Mouse (Mus musculus): Measurements from ENCODE around the gene Ddn.

Ddn gene

DNA sequence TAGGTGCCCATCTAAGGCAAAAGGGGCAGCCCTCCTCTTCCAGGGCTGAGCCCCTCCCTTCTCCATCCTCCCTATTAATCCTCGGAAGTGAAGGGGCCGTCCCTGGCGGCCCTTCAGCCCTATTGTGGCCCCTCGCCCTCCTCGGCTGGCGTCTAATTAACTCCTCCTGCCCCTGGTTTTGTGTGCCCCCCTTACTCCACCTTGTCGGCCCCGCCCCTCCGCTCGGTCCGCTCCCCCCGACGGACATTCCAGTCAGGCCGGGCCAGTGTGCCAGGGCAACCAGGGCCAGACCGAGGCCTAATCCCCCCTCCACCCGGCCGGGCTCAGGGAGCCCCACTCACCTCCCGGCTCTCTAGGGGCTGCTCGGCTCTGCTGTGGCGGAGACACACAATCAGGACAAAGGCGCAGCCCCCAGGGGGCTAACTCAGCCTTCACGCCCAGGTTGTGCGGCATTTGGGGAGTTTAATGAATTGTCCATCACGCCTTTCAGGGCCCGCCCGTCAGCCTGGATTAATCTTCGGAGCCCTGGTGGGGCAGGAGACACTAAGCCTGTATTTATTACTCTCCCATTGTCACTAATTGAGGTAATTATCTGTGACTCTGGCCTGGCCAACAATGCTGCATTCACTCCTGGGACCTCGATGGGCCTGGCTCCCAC, 11.3 kb downstream of the Ddn start:
- DNase-seq (ENCODE audit: low spot score in 2 of 2) = no peak

DNA sequence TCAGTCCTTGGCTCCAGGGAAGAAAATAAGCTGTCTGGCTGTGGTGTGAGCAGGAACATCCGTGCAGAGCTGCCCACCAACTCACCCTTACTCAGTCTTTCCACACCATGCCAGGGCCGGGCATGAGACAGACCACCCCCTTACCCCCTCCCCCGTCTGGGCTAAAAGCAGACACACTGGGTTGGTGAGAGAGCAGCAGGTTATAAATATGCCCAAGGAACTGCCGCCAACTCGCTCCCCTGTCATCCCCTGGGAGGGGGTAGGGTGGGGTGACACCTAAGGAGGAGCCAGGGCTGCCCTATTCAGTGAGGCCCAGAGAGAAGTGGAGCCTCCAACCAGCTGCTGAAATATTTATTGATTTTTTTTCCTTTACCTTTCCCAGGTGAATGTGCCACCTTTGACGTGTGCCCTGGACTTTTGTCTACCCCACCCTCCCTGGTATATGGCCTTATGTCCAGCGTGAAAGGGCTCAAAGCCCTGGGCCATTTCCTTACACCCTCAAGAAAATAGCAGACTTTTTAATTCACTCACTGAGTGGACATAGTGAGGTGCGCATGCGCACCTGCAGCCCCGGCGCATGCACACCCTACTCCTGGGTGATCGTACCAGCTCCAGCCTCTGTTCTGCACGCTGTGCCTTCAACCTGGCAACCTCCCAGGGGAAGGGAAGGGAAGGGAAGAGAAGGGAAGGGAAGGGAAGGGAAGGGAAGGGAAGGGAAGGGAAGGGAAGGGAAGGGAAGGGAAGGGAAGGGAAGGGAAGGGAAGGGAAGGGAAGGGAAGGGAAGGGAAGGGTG, 12.3 kb downstream of the Ddn start:
- DNase-seq (ENCODE audit: low spot score in 2 of 2) = no peak

DNA sequence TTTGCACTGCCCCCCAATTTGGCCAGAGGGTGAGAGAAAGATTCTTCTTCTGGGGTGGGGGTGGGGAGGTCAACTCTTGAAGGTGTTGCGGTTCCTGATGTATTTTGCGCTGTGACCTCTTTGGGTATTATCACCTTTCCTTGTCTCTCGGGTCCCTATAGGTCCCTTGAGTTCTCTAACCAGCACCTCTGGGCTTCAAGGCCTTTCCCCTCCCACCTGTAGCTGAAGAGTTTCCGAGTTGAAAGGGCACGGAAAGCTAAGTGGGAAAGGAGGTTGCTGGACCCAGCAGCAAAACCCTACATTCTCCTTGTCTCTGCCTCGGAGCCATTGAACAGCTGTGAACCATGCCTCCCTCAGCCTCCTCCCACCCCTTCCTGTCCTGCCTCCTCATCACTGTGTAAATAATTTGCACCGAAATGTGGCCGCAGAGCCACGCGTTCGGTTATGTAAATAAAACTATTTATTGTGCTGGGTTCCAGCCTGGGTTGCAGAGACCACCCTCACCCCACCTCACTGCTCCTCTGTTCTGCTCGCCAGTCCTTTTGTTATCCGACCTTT, 16.1 kb downstream of the Ddn start:
- no peak for DNase-seq (ENCODE audit: low spot score in 2 of 2)

GRCm38 (mm10) chr15:98792233-98793020, 16.9 kb downstream of the Ddn start:
- DNase-seq (ENCODE audit: low spot score in 2 of 2) = no peak

- DNase-seq (ENCODE audit: low spot score in 2 of 2) = no peak
Measured at GRCm38 (mm10) chr15:98791771-98792170, 17.5 kb downstream of the Ddn start.

DNA sequence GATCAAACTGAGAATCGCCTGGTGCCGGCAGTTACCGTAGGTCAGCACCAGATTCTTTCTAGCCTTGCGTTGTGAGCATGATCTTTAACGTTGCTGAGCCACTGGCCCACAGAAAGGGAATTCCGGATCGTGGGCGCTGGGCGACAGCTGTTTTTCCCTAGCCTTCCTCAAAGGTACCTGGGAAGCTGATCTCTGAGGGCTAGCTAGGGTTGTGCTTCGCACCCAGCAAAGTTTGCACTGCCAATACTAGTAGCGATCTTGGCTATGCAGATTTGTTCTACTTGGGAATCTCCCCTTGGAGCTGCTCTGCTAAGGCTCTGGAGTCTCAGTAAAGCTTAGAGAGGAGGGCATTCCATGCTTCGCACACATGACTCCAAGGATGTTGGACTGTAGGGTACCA, 18.1 kb downstream of the Ddn start:
- no peak for DNase-seq (ENCODE audit: low spot score in 2 of 2)

DNA sequence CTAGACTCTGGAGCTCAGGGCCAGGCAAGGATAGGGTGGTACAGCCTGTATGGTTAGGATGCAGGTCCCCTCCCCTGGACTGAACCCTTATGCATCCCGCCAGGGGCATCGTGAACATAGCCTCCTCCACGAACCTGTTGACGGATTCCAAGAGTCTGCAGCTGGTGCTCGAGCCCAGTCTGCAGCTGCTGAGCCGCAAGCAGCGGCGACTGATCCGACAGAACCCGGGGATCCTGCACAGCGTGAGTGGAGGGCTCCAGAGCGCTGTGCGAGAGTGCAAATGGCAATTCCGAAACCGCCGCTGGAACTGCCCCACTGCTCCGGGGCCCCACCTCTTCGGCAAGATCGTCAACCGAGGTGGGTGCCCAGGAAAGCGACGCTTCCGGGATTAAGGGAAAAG, 18.5 kb downstream of the Ddn start:
- no peak for DNase-seq (ENCODE audit: low spot score in 2 of 2)

DNA sequence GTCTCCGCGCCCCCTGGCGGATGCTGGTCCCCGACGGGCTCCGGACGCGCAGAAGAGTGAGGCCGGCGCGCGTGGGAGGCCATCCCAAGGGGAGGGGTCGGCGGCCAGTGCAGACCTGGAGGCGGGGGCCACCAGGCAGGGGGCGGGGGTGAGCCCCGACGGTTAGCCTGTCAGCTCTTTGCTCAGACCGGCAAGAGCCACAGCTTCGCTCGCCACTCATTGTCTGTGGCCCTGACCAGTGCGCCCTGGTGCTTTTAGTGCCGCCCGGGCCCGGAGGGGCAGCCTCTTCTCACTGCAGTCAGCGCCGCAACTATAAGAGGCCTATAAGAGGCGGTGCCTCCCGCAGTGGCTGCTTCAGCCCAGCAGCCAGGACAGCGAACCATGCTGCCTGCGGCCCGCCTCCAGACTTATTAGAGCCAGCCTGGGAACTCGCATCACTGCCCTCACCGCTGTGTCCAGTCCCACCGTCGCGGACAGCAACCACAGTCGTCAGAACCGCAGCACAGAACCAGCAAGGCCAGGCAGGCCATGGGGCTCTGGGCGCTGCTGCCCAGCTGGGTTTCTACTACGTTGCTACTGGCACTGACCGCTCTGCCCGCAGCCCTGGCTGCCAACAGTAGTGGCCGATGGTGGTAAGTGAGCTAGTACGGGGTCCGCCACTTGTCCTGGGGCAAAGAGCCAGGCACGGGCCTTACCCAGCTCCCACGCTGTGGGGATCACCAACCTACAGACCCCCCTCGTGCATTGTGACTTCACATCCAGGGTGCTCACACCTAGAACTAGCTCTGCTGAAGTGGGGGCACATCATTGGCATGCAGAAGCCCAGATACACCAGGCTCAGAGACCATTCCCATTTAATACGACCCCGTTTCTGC, 19.4 kb downstream of the Ddn start, which contains the start of gene Wnt1:
TSS of gene Wnt1 (plus strand) at position 197 of the 875 bp plus-strand sequence.
- DNase-seq (ENCODE audit: low spot score in 2 of 2) = no peak

DNA sequence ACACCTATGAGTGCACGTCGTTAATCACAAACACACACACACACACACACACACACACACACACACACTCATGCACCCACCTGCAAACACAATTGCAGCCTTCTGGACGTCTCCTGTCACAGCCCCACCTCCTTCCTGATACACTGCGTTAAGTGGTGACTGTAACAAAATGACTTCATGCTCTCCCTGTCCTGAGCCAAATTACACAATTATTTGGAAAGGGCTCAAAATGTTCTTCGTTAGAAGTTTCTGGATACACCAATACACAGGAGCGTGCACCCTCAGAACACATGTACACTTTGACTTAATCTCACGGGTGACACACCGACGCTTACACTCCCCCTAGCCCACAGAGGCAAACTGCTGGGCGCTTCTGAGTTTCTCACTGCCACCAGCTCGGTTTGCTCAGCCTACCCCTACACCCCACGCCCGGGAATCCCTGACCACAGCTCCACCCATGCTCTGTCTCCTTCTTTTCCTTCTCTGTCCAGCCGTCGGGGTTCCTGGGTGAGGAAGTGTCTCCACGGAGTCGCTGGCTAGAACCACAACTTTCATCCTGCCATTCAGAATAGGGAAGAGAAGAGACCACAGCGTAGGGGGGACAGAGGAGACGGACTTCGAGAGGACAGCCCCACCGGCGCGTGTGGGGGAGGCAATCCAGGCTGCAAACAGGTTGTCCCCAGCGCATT, 20.2 kb downstream of the Ddn start:
- no peak for DNase-seq (ENCODE audit: low spot score in 2 of 2)

DNA sequence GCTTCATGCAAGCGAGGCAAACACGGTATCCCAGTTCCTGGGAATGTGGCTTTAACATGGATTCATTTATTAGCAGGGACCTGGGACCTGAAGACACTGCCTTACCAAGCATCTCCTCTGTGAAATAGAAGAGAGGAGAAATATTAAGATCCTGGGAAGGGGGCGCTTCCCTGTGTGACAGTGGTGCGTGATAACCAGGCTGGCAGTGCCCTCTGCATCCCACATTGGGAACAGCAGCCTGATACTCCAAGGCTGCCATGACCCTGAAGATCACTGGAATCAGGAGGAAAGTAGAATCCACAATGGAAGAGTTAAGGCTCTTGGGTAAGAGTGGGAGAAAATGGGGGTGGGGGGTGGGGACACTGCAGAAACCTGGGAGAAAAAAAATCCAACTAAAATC, 21.4 kb downstream of the Ddn start:
- no peak for DNase-seq (ENCODE audit: low spot score in 2 of 2)

- DNase-seq (ENCODE audit: low spot score in 2 of 2) = no peak
Measured at GRCm38 (mm10) chr15:98785744-98786143, 23.5 kb downstream of the Ddn start.

DNA sequence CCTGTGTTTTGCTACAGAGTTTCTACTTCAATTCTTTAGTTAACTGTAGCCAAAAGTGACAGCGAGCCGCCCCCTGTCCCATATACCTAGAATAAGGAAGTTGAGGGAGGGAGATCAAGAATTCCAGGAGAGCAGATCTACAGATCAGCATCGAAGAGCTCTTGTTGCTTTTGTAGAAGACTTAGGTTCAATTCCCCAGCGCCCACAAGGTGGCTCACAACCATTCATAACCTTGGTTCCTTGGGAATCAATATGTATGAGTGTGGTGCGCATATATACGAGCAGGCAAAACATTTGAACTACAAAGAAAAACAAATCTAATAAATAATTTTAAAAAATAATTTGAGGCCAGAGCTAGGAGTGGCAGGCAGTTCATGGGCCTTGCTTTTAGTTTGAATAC, 28.1 kb downstream of the Ddn start:
- no peak for DNase-seq (ENCODE audit: low spot score in 2 of 2)

DNA sequence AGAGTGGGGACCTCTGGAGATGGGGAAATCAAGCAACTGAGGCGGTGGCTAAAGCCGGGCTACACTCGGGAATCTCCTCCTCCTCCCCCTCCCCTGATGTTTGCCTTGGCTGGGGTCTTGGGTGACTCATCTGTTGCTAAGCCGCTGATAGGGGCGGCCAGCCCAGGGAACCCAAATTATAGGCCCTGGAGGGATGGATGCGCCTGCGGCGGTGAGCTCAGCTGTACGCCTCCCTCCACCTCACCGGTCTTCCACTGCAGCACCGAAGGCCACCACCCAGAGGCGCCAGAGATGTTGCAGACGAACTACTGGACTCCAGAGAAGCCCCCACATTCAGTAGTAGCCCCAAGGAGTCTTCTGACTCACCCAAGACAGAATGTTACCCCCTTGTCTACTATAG, 28.7 kb downstream of the Ddn start:
- peak; percentile 44 to 63 for DNase-seq (ENCODE audit: low spot score in 2 of 2)

DNA sequence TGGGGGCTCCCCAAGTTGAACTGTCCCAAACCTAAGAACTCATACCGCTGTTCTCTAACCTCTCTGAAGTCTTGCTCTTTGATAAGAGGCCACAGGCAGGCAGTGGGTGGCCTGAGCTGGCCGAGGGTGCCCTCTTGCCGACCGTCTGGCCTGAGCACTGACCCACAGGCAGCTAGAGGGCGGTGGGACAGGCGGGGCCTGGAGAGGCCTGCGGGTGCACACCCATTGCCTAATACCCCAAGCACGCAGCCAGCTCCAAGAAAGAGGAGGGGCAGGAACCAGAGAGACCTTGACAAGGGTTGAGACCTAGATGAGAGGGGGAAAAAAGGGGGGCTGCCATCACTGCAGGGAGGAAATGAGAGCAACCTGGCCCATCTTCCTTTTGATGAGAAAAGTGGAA, 29.2 kb downstream of the Ddn start:
- DNase-seq (ENCODE audit: low spot score in 2 of 2) = peak; percentile 34 to 58

- no peak for DNase-seq (ENCODE audit: low spot score in 2 of 2)
Measured at GRCm38 (mm10) chr15:98778806-98779205, 30.5 kb downstream of the Ddn start.

GRCm38 (mm10) chr15:98778191-98778770, 31.0 kb downstream of the Ddn start:
- no peak for DNase-seq (ENCODE audit: low spot score in 2 of 2)

GRCm38 (mm10) chr15:98777762-98778161, 31.5 kb downstream of the Ddn start, which contains the start of gene Wnt10b:
Gene Wnt10b, minus strand, starts transcription at chr15:98778150.
- no peak for DNase-seq (ENCODE audit: low spot score in 2 of 2)

DNA sequence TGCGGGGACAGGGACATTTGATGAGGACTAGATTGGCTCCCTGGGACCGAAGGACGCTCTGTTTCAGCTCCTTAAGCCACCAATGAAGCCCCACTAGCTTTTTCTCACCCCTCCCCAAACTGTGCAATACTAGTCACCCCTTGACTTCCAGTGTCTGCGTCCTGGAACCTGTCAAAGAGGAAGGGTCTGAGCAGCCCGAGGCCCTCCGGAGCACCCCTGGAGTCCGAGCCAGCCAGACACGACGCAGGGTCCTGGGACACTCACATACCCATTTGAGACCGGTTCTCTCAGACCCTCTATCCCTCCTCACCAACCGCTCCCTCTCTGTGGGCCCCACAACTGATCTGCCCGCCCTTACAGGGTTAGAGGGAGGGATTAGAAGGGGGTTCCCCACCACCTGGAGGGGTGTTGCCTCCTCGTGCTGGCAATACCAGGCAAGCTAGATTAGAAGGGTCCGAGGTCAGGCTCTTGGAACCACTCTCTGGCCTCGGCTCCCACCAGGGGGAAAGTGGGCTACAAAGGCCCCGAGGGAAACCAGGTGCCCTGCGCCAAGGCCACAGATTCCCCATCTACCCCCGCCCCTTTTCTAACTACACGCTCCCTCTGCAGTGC, 32.2 kb downstream of the Ddn start:
- DNase-seq (ENCODE audit: low spot score in 2 of 2) = no peak

DNA sequence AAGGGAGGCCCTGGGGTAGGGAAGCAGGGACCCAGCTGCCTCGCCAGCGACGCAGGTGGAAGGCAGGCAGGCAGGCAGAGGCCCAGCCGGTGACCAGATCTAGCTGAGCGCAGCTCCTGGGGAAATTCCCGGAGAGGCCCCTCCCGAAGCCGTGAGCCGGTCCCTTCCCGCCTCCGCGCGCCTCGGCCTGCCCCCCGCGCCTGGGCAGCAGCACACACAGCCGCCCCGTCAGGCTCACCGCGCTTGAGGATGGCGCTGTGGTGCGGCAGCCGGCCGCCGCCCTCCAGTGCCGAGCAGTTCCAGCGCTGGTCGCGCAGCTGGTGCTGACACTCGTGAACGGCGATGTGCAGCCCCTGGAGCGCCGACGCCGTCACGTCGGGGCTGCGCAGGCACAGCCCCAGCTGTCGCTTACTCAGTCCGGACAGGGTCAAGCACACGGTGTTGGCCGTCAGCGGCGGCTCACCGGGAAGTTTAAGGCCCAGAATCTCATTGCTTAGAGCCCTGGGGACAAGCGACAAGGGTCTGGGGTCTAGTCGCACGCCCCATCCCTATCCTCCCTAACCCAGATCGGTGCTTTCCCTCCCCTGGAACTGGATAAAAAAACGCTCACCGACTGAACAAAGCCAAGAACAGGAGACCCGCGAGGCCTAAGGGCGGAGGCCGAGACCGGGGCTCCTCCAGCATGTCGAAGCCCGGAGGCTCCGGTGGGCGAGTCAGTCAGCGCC, 32.8 kb downstream of the Ddn start:
- no peak for DNase-seq (ENCODE audit: low spot score in 2 of 2)

Data from heart, adult 9 months (tissue).